Mouse (Mus musculus) testis, adult 2 months (tissue): ENCODE results near the gene Fam174b.

Experiments used
- CTCF ChIP-seq: fragments of 200-500 bp; IDR thresholded peaks from 2 replicates; pipeline ENCODE4 v1.5.1; 2012; ENCODE audit warnings: low read depth, mild to moderate bottlenecking, inconsistent platforms, low read length, moderate library complexity; ENCODE audit not compliant: control insufficient read depth, insufficient read depth, insufficient replicate concordance
- POLR2A ChIP-seq: fragments of 200-500 bp; IDR thresholded peaks from 2 replicates; pipeline ENCODE4 v1.6.1; 2012; ENCODE audit warnings: low read depth, mild to moderate bottlenecking, inconsistent platforms, low read length, moderate library complexity; ENCODE audit not compliant: control insufficient read depth

DNA sequence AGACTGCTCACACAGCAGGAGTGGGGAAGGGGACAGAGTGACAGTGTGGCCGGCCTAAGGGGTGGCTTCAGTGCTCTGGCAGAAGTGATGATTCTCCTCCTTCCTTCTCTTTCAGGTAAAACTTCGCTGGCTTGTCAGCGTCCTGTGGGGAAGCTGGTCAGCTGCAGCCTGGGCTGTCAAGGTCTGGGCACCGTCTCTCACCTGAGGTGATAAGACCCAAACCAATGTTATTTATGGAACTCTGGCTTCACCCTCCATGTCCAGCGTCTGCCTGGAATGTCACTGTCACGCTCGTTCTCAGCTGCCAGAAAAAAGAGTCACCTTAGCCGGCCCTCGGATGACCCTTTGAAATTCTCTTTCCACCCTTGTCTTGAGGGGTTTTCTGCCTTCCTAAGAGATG, 34.7 kb downstream of the Fam174b start:
- no peak for TF ChIP-seq POLR2A
- no peak for TF ChIP-seq CTCF
